Mouse (Mus musculus): ENCODE measurements around the gene Tmem174. TPM values are rescaled to one million over a fixed set of nuclear protein-coding genes. Genes with fewer than 3 reads are reported as not detected.
A peak's percentile ranks its signal among the peaks of the same experiment; 100 is the strongest.

The Tmem174 gene
- polyA plus RNA-seq, 1 experiment from 2014 or later: 0.07 TPM

DNA sequence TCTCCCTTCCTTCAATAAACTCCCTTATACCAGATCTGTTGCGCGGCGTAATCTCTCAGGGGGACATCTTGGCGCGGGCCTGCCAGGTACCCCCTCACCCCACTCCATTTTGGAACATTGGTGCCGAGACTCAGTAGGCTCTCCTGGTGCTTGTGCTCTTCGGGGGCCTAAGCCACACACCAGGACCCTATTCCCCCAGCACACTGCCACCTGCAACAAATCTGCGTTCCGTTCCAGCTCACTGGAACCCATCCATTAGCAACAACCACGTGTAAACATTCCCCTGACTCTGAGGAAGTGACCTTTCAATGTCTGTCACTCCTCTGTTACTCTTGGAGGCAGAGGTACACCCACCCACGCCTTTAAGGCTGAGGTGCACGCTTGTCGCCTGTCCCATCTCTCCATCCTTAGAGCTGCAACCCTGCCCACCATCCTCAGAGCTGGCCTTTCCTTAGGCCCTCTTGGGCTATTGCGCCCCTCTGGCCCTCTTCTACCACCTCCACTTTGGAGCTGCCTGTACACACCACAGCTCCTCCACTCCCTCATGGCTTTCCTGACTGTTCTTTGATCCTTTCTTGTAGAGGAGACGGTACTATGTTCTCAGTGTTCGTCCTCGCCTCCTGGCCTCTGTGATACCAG, 19.7 kb downstream of the Tmem174 start:
- H3K4me3 ChIP-seq (ENCODE audit: low read length): no peak overlapping the region
- no peak for ATAC-seq
- no peak overlapping the region for H3K9ac ChIP-seq (ENCODE audit: low read depth, low read length)
- no peaks in the 10 kb centered on the region for H3K36me3 ChIP-seq (ENCODE audit: control insufficient read depth, insufficient read depth, low read length)
- no peaks in the 10 kb centered on the region for H3K27me3 ChIP-seq (replicated peaks; ENCODE audit: control insufficient read depth, insufficient read depth, low read length)
- H3K27ac ChIP-seq (ENCODE audit: low read length): no peak overlapping the region
- H3K9me3 ChIP-seq (ENCODE audit: control insufficient read depth, low read length): peaks cover 8% of the 10 kb centered on the region; the same call in 1 of the 2 replicates
- WGBS: 70% methylated on average over 17 of the region's 17 CpGs
- H3K4me1 ChIP-seq (ENCODE audit: control insufficient read depth, insufficient read depth, low read length): no peaks in the 10 kb centered on the region
- no peak overlapping the region for H3K4me2 ChIP-seq (ENCODE audit: low read depth, low read length)

- H3K27me3 ChIP-seq (replicated peaks; ENCODE audit: control insufficient read depth, insufficient read depth, low read length): no peaks in the 10 kb centered on the region
- no peaks in the 10 kb centered on the region for H3K36me3 ChIP-seq (ENCODE audit: control insufficient read depth, insufficient read depth, low read length)
- no peaks in the 10 kb centered on the region for H3K4me1 ChIP-seq (ENCODE audit: control insufficient read depth, insufficient read depth, low read length)
- peaks cover 3% of the 10 kb centered on the region for H3K9me3 ChIP-seq (ENCODE audit: control insufficient read depth, low read length)
- no peak overlapping the region for H3K9ac ChIP-seq (ENCODE audit: low read depth, low read length)
- 51% methylated on average over 9 of the region's 9 CpGs for WGBS
- no peak overlapping the region for H3K4me3 ChIP-seq (ENCODE audit: low read length)
- no peak overlapping the region for H3K27ac ChIP-seq (ENCODE audit: low read length)
- no peak overlapping the region for H3K4me2 ChIP-seq (ENCODE audit: low read depth, low read length)
- no peak; the same call in 1 of the 2 replicates for ATAC-seq
Measured at GRCm38 (mm10) chr13:98607885-98608477, 29.2 kb downstream of the Tmem174 start.

DNA sequence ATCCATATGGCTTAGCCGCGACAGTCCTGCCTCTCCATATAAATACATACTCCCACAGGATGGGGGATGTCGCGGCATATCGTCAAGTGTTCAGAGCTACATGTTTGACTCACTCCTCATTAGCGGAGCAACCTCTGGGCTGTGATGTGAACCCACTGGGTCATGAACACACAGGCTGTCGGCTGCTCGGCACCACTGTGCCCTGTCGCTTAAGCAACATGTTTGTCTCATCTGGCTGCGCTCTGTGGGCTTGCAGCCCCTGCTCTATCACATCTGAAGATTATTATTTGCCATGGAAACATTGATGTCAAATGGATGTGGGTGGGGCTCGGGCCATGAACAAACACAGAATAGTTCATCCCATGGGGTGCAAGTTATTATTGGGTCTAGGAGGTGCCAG, 33.4 kb downstream of the Tmem174 start:
- no peak overlapping the region for H3K9ac ChIP-seq (ENCODE audit: low read depth, low read length)
- H3K36me3 ChIP-seq (ENCODE audit: control insufficient read depth, insufficient read depth, low read length): no peaks in the 10 kb centered on the region
- H3K4me1 ChIP-seq (ENCODE audit: control insufficient read depth, insufficient read depth, low read length): no peaks in the 10 kb centered on the region
- no peaks in the 10 kb centered on the region for H3K27me3 ChIP-seq (replicated peaks; ENCODE audit: control insufficient read depth, insufficient read depth, low read length)
- WGBS: 89% methylated on average over 11 of the region's 11 CpGs
- H3K27ac ChIP-seq (ENCODE audit: low read length): no peak overlapping the region
- no peaks in the 10 kb centered on the region; the same call in 1 of the 2 replicates for H3K9me3 ChIP-seq (ENCODE audit: control insufficient read depth, low read length)
- no peak overlapping the region for H3K4me2 ChIP-seq (ENCODE audit: low read depth, low read length)
- no peak overlapping the region for H3K4me3 ChIP-seq (ENCODE audit: low read length)
- no peak for ATAC-seq

DNA sequence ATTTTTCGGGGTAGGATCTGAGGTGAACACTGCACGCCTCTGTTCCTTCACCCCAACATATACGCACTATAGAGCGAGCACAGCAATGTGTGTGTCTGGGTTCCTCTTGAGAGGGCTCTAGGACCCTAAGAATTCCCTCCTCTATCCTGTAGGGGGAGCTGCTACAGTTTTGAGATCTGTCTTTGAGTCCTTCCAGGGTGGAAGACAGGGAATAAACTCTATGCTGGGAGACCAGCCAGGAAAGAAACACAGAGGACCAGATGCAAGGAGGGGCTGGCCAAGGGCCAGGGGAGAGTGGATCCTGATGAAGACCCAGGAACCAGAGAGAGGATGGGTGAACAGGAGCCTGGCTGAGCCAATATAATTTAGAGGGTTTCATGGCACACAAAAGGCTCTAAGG, 40.5 kb downstream of the Tmem174 start:
- Histone ChIP-seq H3K4me2 (ENCODE audit: low read depth, low read length) (no peak overlapping the region), H3K9ac (ENCODE audit: low read depth, low read length) (no peak overlapping the region), H3K36me3 (ENCODE audit: control insufficient read depth, insufficient read depth, low read length) (no peaks in the 10 kb centered on the region), H3K9me3 (ENCODE audit: control insufficient read depth, low read length) (no peaks in the 10 kb centered on the region), H3K27me3 (replicated peaks; ENCODE audit: control insufficient read depth, insufficient read depth, low read length) (no peaks in the 10 kb centered on the region), H3K27ac (ENCODE audit: low read length) (no peak overlapping the region), H3K4me1 (ENCODE audit: control insufficient read depth, insufficient read depth, low read length) (peaks cover 15% of the 10 kb centered on the region), H3K4me3 (ENCODE audit: low read length) (no peak overlapping the region)
- WGBS: 82% methylated on average over 4 of the region's 4 CpGs
- ATAC-seq: no peak

DNA sequence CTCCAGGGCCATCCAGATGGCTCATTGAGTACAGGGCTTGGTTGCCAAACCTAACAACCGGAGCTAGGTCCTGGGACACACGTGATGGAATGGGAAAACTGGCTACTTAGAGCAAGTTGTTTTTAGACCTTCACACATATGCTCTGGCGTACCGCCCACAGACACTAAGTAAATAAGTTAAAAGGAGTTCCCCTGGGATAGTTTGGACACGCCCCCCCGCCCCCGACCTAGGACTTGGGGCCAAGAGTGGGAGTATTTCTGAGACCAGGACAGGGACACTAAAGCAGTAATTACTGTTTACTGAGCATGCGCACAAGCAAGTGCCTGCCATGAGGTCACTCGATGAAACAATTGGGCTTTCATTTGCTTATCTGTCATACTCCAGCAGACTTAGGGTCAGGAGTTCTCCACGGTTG, 42.5 kb downstream of the Tmem174 start:
- H3K9me3 ChIP-seq (ENCODE audit: control insufficient read depth, low read length): no peaks in the 10 kb centered on the region
- no peak overlapping the region for H3K9ac ChIP-seq (ENCODE audit: low read depth, low read length)
- H3K4me2 ChIP-seq (ENCODE audit: low read depth, low read length): no peak overlapping the region
- H3K4me1 ChIP-seq (ENCODE audit: control insufficient read depth, insufficient read depth, low read length): peaks cover 23% of the 10 kb centered on the region
- ATAC-seq: peak; percentile 59
- H3K4me3 ChIP-seq (ENCODE audit: low read length): no peak overlapping the region
- 48% methylated on average over 10 of the region's 10 CpGs for WGBS
- peak overlapping the region; percentile 79 for H3K27ac ChIP-seq (ENCODE audit: low read length)
- no peaks in the 10 kb centered on the region for H3K36me3 ChIP-seq (ENCODE audit: control insufficient read depth, insufficient read depth, low read length)
- H3K27me3 ChIP-seq (replicated peaks; ENCODE audit: control insufficient read depth, insufficient read depth, low read length): no peaks in the 10 kb centered on the region

- no peaks in the 10 kb centered on the region for H3K9me3 ChIP-seq (ENCODE audit: control insufficient read depth, low read length)
- no peak overlapping the region for H3K9ac ChIP-seq (ENCODE audit: low read depth, low read length)
- H3K4me2 ChIP-seq (ENCODE audit: low read depth, low read length): no peak overlapping the region
- no peaks in the 10 kb centered on the region for H3K27me3 ChIP-seq (replicated peaks; ENCODE audit: control insufficient read depth, insufficient read depth, low read length)
- H3K4me3 ChIP-seq (ENCODE audit: low read length): no peak overlapping the region
- no peaks in the 10 kb centered on the region for H3K36me3 ChIP-seq (ENCODE audit: control insufficient read depth, insufficient read depth, low read length)
- ATAC-seq: peak; percentile 50
- WGBS: 29% methylated on average over 11 of the region's 11 CpGs
- peaks cover 28% of the 10 kb centered on the region for H3K4me1 ChIP-seq (ENCODE audit: control insufficient read depth, insufficient read depth, low read length)
- peak overlapping the region; percentile 79 for H3K27ac ChIP-seq (ENCODE audit: low read length)
Measured at GRCm38 (mm10) chr13:98593938-98594539, 43.2 kb downstream of the Tmem174 start.

DNA sequence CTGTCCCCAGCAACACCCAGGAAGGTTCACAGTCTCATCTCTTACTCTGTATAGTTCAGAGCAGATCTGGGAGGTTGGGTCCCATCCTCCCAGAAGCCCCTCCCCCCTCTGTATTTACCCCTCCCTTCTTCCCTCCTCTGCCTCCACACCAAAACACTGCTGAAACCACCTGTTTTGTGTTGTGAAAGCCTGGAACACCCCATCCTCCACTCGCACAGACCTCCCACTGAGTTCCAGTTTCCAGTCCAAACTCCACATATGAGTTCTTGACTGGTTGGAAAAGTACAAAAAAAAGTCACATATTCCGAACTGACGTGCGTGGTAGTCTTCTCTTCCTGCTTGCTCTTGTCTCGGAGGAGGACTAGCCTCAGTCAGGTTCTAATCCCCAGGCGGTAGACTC, 45.8 kb downstream of the Tmem174 start:
- no peaks in the 10 kb centered on the region for H3K36me3 ChIP-seq (ENCODE audit: control insufficient read depth, insufficient read depth, low read length)
- no peak overlapping the region for H3K4me3 ChIP-seq (ENCODE audit: low read length)
- peaks cover 39% of the 10 kb centered on the region for H3K4me1 ChIP-seq (ENCODE audit: control insufficient read depth, insufficient read depth, low read length)
- H3K27ac ChIP-seq (ENCODE audit: low read length): peak overlapping the region; percentile 64
- ATAC-seq: no peak
- no peaks in the 10 kb centered on the region for H3K9me3 ChIP-seq (ENCODE audit: control insufficient read depth, low read length)
- WGBS: 39% methylated on average over 6 of the region's 6 CpGs
- no peak overlapping the region for H3K4me2 ChIP-seq (ENCODE audit: low read depth, low read length)
- H3K27me3 ChIP-seq (replicated peaks; ENCODE audit: control insufficient read depth, insufficient read depth, low read length): no peaks in the 10 kb centered on the region; the same call in 1 of the 2 replicates
- no peak overlapping the region for H3K9ac ChIP-seq (ENCODE audit: low read depth, low read length)

DNA sequence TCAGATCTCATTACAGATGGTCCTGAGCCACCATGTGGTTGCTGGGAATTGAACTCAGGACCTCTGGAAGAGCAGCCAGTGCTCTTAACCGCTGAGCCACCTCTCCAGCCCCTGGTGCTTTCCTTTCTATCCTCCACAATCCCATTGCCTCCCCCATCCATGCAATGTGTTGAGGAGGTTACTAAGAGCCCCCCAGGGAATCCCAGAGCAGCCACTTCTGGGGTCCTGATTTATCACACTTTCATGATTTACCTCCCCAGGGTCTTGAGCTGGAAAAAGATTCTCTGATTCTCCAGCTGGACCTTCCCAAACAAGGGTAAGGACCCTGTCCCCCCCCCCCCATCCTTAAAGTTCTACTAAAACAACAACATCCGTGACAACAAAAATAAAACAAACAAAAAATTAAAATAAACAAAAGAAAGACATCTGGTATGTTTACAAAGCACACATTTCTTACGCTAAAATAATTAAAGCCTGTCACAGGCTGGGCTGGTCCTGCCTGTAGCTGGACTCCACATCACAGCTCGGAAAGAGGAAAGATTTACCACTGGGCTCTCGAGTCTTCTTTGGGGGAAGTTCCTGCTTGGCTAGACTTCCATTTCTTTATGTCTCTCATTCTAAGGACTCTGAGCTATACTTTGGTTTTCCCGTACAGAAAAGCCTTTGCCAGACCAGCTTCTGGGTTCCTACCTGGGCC, 46.4 kb downstream of the Tmem174 start:
- Histone ChIP-seq H3K9ac (ENCODE audit: low read depth, low read length) (no peak overlapping the region), H3K4me3 (ENCODE audit: low read length) (no peak overlapping the region), H3K4me1 (ENCODE audit: control insufficient read depth, insufficient read depth, low read length) (peaks cover 39% of the 10 kb centered on the region), H3K9me3 (ENCODE audit: control insufficient read depth, low read length) (no peaks in the 10 kb centered on the region), H3K27ac (ENCODE audit: low read length) (peak overlapping the region; percentile 64), H3K4me2 (ENCODE audit: low read depth, low read length) (no peak overlapping the region), H3K27me3 (replicated peaks; ENCODE audit: control insufficient read depth, insufficient read depth, low read length) (no peaks in the 10 kb centered on the region; the same call in 1 of the 2 replicates), H3K36me3 (ENCODE audit: control insufficient read depth, insufficient read depth, low read length) (no peaks in the 10 kb centered on the region)
- ATAC-seq: no peak
- 53% methylated on average over 6 of the region's 6 CpGs for WGBS

GRCm38 (mm10) chr13:98589572-98589971, 47.6 kb downstream of the Tmem174 start:
- H3K4me2 ChIP-seq (ENCODE audit: low read depth, low read length): peak overlapping the region; percentile 82
- H3K4me3 ChIP-seq (ENCODE audit: low read length): peak overlapping the region; percentile 58
- peaks cover 36% of the 10 kb centered on the region for H3K4me1 ChIP-seq (ENCODE audit: control insufficient read depth, insufficient read depth, low read length)
- H3K27ac ChIP-seq (ENCODE audit: low read length): no peak overlapping the region
- no peaks in the 10 kb centered on the region for H3K36me3 ChIP-seq (ENCODE audit: control insufficient read depth, insufficient read depth, low read length)
- ATAC-seq: no peak
- WGBS: 28% methylated on average over 9 of the region's 9 CpGs
- no peaks in the 10 kb centered on the region for H3K9me3 ChIP-seq (ENCODE audit: control insufficient read depth, low read length)
- no peaks in the 10 kb centered on the region; the same call in 1 of the 2 replicates for H3K27me3 ChIP-seq (replicated peaks; ENCODE audit: control insufficient read depth, insufficient read depth, low read length)
- 0 out of 2 replicates have a peak overlapping the region, but pooled peaks have one; percentile 69 for H3K9ac ChIP-seq (ENCODE audit: low read depth, low read length)

Measured in intestine, embryonic 16.5 days (tissue).